Mouse (Mus musculus) layer of hippocampus, adult 2 months (tissue): ENCODE data around the gene Syt16. TPM values are rescaled to one million over a fixed set of nuclear protein-coding genes. Genes with fewer than 3 reads are reported as not detected.

ENCODE experiments used
- DNase-seq, 2 experiments: peaks; one replicate each; pipeline ENCODE4 v3.0.0; 2022; ENCODE audit warnings: low spot score in 2 of 2
- H3K27ac ChIP-seq: fragments of 200-600 bp; 2 replicates; pipeline ENCODE4 v1.8.1; 2022
- H3K4me3 ChIP-seq: fragments of 200-600 bp; 2 replicates; pipeline ENCODE4 v1.8.1; 2022; ENCODE audit warnings: mild to moderate bottlenecking
- CTCF ChIP-seq: fragments of 200-600 bp; conservative IDR thresholded peaks from 2 replicates; pipeline ENCODE4 v1.8.1; 2022; ENCODE audit warnings: antibody characterized with exemption, mild to moderate bottlenecking, moderate library complexity
- total RNA-seq, 2 experiments: library from RNA; stranded (reverse); gene quantifications; 2 replicates each; pipeline ENCODE4 v1.2.3; 2021

Syt16 gene
- total RNA-seq, 2 experiments from 2014 or later = 51.5 to 56.6 TPM

GRCm38 (mm10) chr12:73978144-73978543 lies 19.3 kb upstream of the Syt16 start:
- TF ChIP-seq CTCF = no peak
- Histone ChIP-seq H3K27ac (no peak overlapping the region), H3K4me3 (no peak overlapping the region)
- no peak for DNase-seq

- no peak for TF ChIP-seq CTCF
- DNase-seq = no peak
- Histone ChIP-seq H3K27ac (no peak overlapping the region), H3K4me3 (no peak overlapping the region)
Observed at GRCm38 (mm10) chr12:73979667-73980066, 17.8 kb upstream of the Syt16 start.

- TF ChIP-seq CTCF = no peak
- no peak overlapping the region for H3K27ac ChIP-seq
- DNase-seq = peak; percentile 65
- no peak overlapping the region; the same call in 1 of the 2 replicates for H3K4me3 ChIP-seq
Observed at GRCm38 (mm10) chr12:73982533-73982932, 14.9 kb upstream of the Syt16 start.

- H3K27ac ChIP-seq = peak overlapping the region; percentile 65
Observed at GRCm38 (mm10) chr12:73986299-73986698, 11.2 kb upstream of the Syt16 start.

GRCm38 (mm10) chr12:73988393-73989008 lies 9.0 kb upstream of the Syt16 start:
- TF ChIP-seq CTCF = no peak
- DNase-seq = no peak
- Histone ChIP-seq H3K27ac (no peak overlapping the region), H3K4me3 (no peak overlapping the region)

More at GRCm38 (mm10) chr12:73986299-73986698, 11.2 kb upstream of the Syt16 start:
- TF ChIP-seq CTCF = no peak
- no peak for DNase-seq
- H3K4me3 ChIP-seq = no peak overlapping the region

- no peak overlapping the region for H3K27ac ChIP-seq
- H3K4me3 ChIP-seq = no peak overlapping the region
- peak; percentile 74 for TF ChIP-seq CTCF
- no peak for DNase-seq
Observed at GRCm38 (mm10) chr12:73989594-73989993, 7.9 kb upstream of the Syt16 start.

- Histone ChIP-seq H3K4me3 (peak overlapping the region; percentile 78), H3K27ac (peak overlapping the region; percentile 97)
- DNase-seq = peak in 1 of 2 experiments; percentile 26
- TF ChIP-seq CTCF = peak; percentile 21
Observed at GRCm38 (mm10) chr12:73996906-73997296, 560 bp upstream of the Syt16 start.

- Histone ChIP-seq H3K4me3 (peak overlapping the region; percentile 78), H3K27ac (peak overlapping the region; percentile 97)
- no peak for TF ChIP-seq CTCF
- DNase-seq = no peak
Observed at GRCm38 (mm10) chr12:73998128-73998456, 631 bp downstream of the Syt16 start.

GRCm38 (mm10) chr12:74002449-74002848 lies 5.0 kb downstream of the Syt16 start:
- TF ChIP-seq CTCF = no peak
- Histone ChIP-seq H3K4me3 (no peak overlapping the region), H3K27ac (no peak overlapping the region)
- no peak for DNase-seq

- peak; percentile 23 to 45 for DNase-seq
- peak; percentile 89 for TF ChIP-seq CTCF
- H3K27ac ChIP-seq = no peak overlapping the region
- peak overlapping the region; percentile 27; the same call in 1 of the 2 replicates for H3K4me3 ChIP-seq
Observed at GRCm38 (mm10) chr12:74009448-74009911, 12.0 kb downstream of the Syt16 start.

GRCm38 (mm10) chr12:74013739-74014138 lies 16.3 kb downstream of the Syt16 start:
- Histone ChIP-seq H3K27ac (no peak overlapping the region), H3K4me3 (no peak overlapping the region)
- DNase-seq = peak; percentile 75 to 92
- peak; percentile 100 for TF ChIP-seq CTCF

- peak; percentile 86 for TF ChIP-seq CTCF
- no peak for DNase-seq
- Histone ChIP-seq H3K27ac (no peak overlapping the region), H3K4me3 (no peak overlapping the region)
Observed at GRCm38 (mm10) chr12:74014739-74015270, 17.3 kb downstream of the Syt16 start.

- H3K4me3 ChIP-seq = no peak overlapping the region
Observed at GRCm38 (mm10) chr12:74015491-74015890, 18.0 kb downstream of the Syt16 start.

GRCm38 (mm10) chr12:74023260-74023659 lies 25.8 kb downstream of the Syt16 start:
- no peak for DNase-seq

More at GRCm38 (mm10) chr12:74015491-74015890, 18.0 kb downstream of the Syt16 start:
- no peak for TF ChIP-seq CTCF
- no peak for DNase-seq
- H3K27ac ChIP-seq = no peak overlapping the region

More at GRCm38 (mm10) chr12:74023260-74023659, 25.8 kb downstream of the Syt16 start:
- no peak overlapping the region for H3K27ac ChIP-seq
- TF ChIP-seq CTCF = no peak
- H3K4me3 ChIP-seq = no peak overlapping the region
